Mouse (Mus musculus) megakaryocyte progenitor cell, adult 5-6 weeks (primary cell): Measurements from ENCODE around the gene Pcbp2. TPM values are rescaled to one million over a fixed set of nuclear protein-coding genes. Genes with fewer than 3 reads are reported as not detected.

Source experiments
- ATAC-seq: replicated peaks from 2 replicates; pipeline ENCODE4 v1.8.0; 2016; ENCODE audit warnings: mild to moderate bottlenecking, moderate TSS enrichment, inconsistent platforms; ENCODE audit not compliant: poor library complexity
- total RNA-seq, 2 experiments: library from RNA; stranded (forward) in 1 of 2; stranded (reverse) in 1 of 2; fragments of 157-497, 149-512 nt in 1 of 2; fragments of 200-1000 nt in 1 of 2; gene quantifications; 2 replicates each; pipeline versions ENCODE4 v1.2.3 to v1.2.4; 2015 to 2017

Gene Pcbp2
- total RNA-seq (2015) (946 and 973 TPM in 2 replicates), total RNA-seq (2017) (175 and 191 TPM in 2 replicates)

GRCm38 (mm10) chr15:102470183-102470604 lies at the start of gene Pcbp2:
Gene Pcbp2 (plus strand): TSS chr15:102470539.
- peak; percentile 95 for ATAC-seq

- no peak for ATAC-seq
Observed at GRCm38 (mm10) chr15:102420986-102421385, 49.4 kb upstream of the Pcbp2 start.

- ATAC-seq = peak; percentile 88
Observed at GRCm38 (mm10) chr15:102421437-102421836, 48.9 kb upstream of the Pcbp2 start.

DNA sequence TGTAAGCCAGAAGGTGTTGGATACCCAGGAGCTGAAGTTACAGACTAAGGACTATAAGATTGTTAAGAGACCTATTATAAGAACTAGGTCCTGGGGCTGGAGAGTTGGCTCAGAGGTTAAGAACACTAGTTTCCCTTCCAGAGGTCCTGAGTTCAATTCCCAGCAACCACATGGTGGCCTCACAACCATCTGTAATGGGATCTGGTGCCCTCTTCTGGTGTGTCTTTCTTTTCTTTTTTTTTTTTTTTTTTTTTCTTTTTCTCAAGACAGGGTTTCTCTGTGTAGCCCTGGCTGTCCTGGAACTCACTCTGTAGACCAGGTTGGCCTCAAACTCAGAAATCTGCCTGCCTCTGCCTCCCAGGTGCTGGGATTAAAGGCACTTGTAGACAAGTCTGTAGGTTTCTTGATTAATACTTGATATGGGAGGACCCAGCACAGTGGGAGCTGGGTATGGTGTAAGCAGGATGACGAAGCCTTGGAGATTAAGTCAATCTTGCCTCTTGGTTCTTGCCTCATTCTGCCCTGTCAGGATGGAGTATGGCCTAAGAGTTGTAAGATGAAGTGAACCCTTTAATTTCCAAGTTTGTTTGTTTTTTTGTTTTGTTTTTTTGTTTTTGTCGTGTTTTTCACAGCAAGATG lies 46.6 kb upstream of the Pcbp2 start:
- ATAC-seq = peak; percentile 54

- ATAC-seq = no peak
Observed at GRCm38 (mm10) chr15:102424657-102425056, 45.7 kb upstream of the Pcbp2 start.

GRCm38 (mm10) chr15:102426963-102427362 lies 43.4 kb upstream of the Pcbp2 start:
- ATAC-seq = no peak

DNA sequence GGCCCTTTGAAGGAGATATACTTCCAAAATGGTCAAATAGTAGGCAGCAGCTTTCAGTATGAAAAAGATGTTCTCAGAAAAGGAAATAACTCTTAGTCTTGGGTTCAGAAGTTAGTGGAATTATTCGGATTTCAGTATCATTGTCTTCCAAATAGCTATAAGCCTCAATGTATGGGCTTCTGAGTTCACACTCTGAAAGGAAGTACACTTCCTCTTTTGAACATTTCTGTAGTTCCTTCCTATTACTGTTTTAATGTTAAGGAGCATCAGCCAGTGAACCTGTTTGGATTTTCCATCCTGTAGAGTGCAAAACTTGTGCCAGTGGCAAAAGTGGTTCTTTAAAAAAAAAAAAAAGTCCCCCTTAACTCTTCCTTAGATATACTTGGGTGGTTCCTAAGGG lies 38.3 kb upstream of the Pcbp2 start:
- no peak for ATAC-seq

DNA sequence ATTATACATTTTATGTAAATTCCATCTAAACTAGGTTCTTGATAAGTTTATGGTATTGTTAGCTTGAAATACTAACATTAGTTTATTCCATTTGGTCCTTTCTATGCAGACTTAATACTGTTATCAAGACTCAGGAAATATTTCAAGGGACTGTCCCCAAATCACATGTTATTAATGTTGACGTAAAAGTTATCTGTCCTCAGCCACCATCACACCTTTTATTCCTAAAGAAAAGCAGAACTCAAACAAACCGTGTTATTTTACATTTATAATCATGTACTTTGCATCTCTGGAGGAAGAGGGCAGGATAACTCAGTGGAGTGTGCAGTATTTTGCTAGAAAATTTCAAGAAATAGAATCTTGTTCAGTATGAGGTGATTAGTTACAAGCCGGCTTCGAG lies 37.2 kb upstream of the Pcbp2 start:
- no peak for ATAC-seq

GRCm38 (mm10) chr15:102442490-102442889 lies 27.8 kb upstream of the Pcbp2 start:
- ATAC-seq = peak; percentile 95

DNA sequence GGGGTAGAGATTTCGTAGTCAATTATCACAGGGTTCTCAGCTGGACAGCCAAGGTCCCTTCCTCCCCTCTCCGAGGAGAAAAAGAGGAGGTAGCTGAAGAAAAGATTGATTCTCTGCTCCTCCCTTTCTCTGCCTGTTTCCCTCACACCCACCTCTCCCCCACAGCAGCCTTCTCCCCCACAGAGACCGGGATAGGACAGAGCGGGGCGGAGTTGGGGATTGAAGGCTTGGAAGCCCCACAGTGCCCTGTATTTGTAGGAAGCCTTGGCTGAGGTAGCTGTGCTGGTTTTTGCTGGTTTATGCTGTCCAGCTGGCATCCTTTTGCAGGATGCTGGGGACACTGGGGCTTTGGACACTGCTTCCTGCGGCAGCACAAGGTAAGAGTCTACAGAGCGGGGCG lies 25.2 kb upstream of the Pcbp2 start, which contains the start of gene Amhr2:
Amhr2 (plus strand) TSS at position 222 of the 400 bp plus-strand sequence.
- no peak for ATAC-seq

- no peak for ATAC-seq
Observed at GRCm38 (mm10) chr15:102446448-102446847, 23.9 kb upstream of the Pcbp2 start.

GRCm38 (mm10) chr15:102449366-102449765 lies 21.0 kb upstream of the Pcbp2 start:
- ATAC-seq = no peak

GRCm38 (mm10) chr15:102450928-102451327 lies 19.4 kb upstream of the Pcbp2 start:
- no peak for ATAC-seq

GRCm38 (mm10) chr15:102451666-102452430 lies 18.5 kb upstream of the Pcbp2 start:
- ATAC-seq = no peak

DNA sequence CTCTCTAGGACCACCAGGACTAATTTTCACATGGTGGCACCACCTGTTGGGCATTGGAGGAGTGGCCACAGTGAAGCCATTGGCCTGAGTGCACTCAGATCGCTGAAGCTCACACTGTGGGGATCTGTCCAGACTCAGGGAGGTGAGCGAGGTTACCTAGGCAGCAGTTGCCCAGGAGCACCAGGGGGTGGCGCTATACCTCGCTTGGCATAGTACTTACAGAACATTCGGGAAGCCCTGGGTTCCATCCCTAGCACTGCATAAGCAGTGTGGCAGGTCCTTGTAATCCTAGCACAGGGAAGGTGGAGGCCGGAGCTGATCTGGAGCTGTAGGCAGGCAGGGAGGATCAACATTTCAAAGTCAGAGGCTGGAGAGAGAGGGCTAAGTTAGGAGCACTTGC lies 14.3 kb upstream of the Pcbp2 start:
- peak; percentile 29 for ATAC-seq

- ATAC-seq = peak; percentile 62
Observed at GRCm38 (mm10) chr15:102458050-102458736, 12.1 kb upstream of the Pcbp2 start.

- ATAC-seq = peak; percentile 84
Observed at GRCm38 (mm10) chr15:102458904-102459317, 11.4 kb upstream of the Pcbp2 start, which contains the start of gene Prr13. Gene Prr13 (plus strand): TSS chr15:102459028.

- no peak for ATAC-seq
Observed at GRCm38 (mm10) chr15:102459381-102459780, 11.0 kb upstream of the Pcbp2 start.

GRCm38 (mm10) chr15:102459847-102460246 lies 10.5 kb upstream of the Pcbp2 start:
- 0 out of 2 replicates have a peak, but pooled peaks have one; percentile 5 for ATAC-seq

DNA sequence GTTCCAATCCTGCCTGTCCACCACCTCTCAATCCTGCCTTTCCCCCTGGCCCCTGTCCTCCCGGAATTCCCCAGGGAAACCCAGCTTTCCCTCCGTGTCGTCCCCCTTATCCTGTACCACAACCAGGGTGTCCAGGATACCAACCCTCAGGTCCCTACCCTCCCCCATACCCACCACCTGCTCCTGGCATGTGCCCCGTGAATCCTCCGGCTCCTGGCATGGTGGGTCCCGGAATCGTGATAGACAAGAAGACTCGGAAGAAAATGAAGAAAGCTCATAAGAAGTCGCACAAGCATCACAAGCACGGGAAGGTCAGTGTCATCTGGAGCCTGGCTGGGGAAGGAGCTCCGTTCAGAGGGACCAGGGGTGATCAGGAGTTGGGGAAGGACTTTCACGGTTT lies 9.9 kb upstream of the Pcbp2 start:
- ATAC-seq = no peak

DNA sequence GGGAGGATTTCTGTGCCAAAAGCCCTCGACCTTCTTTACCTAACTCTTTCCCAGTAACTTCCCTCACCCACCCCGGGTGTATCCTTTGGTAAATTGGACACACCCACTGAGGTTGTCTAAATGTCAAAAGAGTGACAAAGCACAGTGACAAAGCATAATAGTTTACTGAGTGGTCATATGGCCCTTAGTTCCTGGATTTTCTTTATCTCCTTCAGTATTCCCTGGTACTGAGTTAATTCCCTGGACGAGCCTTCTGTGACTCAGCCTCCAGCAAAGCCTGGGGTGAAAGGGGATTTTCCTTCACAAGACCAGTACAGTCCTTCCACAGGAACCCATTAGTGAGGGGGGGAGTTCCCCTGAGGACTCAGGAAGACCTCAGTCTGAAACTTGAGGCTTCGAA lies 9.4 kb upstream of the Pcbp2 start:
- ATAC-seq = peak; percentile 35; the same call in 1 of the 2 replicates
